In the genomic region with DNA sequence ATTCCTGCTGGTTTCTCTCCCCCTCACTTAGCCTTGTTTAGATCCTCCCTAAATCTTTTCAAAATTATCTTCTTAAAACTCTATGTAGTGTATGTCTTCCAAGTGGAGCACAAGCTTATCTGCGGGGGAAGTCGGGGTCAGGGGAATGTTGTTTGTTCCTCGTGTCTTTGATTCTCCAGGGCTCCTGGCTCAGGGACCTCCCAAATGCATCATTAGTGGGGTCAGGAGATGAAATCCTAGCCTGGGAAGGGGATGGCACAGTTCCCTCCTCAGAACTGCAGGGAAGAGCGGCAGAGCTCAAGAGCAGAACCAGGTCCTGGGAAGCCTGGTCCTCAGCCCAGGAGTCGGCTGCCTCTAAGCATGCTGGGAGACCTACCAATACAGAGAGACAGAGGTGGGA, we compare ENCODE assay signal across 14 mouse cellular contexts. TPM values are rescaled to one million over a fixed set of nuclear protein-coding genes. Genes with fewer than 3 reads are reported as not detected.
DNase-seq lines count a peak whose midpoint lies in the region; ATAC-seq and TF ChIP-seq lines count a peak whose summit lies in the region.
"Had no signal": no experiment of that assay in that cellular context is flagged by ENCODE, and none has a peak within 500 bp of the region (broad histone marks: within the 10 kb centered on the region; RNA-seq: fewer than 3 reads in every experiment).

No protein-coding gene starts in this region.

- no peaks in the 10 kb centered on the region for H3K36me3 ChIP-seq in kidney, adult 2 months (ENCODE audit: control insufficient read depth, insufficient read depth, low read length)
- no peaks in the 10 kb centered on the region for H3K36me3 ChIP-seq in heart, embryonic 10.5 days
- H3K36me3 ChIP-seq in kidney, postnatal 0 days (ENCODE audit: insufficient read depth, low read length): no peaks in the 10 kb centered on the region
- H3K36me3 ChIP-seq in forebrain, embryonic 13.5 days (ENCODE audit: poor library complexity, severe bottlenecking): no peaks in the 10 kb centered on the region
- H3K36me3 ChIP-seq: hindbrain, embryonic 15.5 days had no signal

- TF ChIP-seq POLR2A in kidney, adult 2 months (IDR thresholded peaks at IDR 0.05; ENCODE audit: low read depth, low read length): no peak

- WGBS in kidney, adult 2 months: 35% methylated on average over 5 of the region's 5 CpGs
- 49% methylated on average over 5 of the region's 5 CpGs for WGBS in heart, embryonic 10.5 days
- 42% methylated on average over 5 of the region's 5 CpGs for WGBS in kidney, postnatal 0 days
- 84% methylated on average over 5 of the region's 5 CpGs for WGBS in forebrain, embryonic 13.5 days

- no peaks in the 10 kb centered on the region for H3K9me3 ChIP-seq in heart, embryonic 10.5 days
- H3K9me3 ChIP-seq in kidney, postnatal 0 days (replicated peaks; ENCODE audit: low read length): no peaks in the 10 kb centered on the region
- H3K9me3 ChIP-seq in forebrain, embryonic 13.5 days (replicated peaks): no peaks in the 10 kb centered on the region
- H3K9me3 ChIP-seq: hindbrain, embryonic 15.5 days had no signal

- no peak for DNase-seq in kidney, adult 2 months
- DNase-seq in kidney, postnatal 10 days: no peak
- peak; percentile 58 for DNase-seq in adipocyte (ENCODE audit: low spot score)
- DNase-seq in heart, embryonic 10.5 days (ENCODE audit: low spot score): no peak
- no peak for DNase-seq in kidney, postnatal 0 days (ENCODE audit: low spot score)
- DNase-seq in Muller cell, postnatal 12 days (ENCODE audit: inconsistent ontology term): no peak
- no peak for DNase-seq in layer of hippocampus, postnatal 10 days (ENCODE audit: low spot score in 2 of 2)
- DNase-seq: cerebellum, adult 2 months; thymus, postnatal 4 days had no signal

- H3K27me3 ChIP-seq in kidney, adult 2 months (replicated peaks; ENCODE audit: control insufficient read depth, insufficient read depth, low read length): no peaks in the 10 kb centered on the region
- no peaks in the 10 kb centered on the region for H3K27me3 ChIP-seq in heart, embryonic 10.5 days (ENCODE audit: insufficient read depth, poor library complexity, severe bottlenecking)
- H3K27me3 ChIP-seq in kidney, postnatal 0 days (ENCODE audit: insufficient read depth, low read length): no peaks in the 10 kb centered on the region
- no peaks in the 10 kb centered on the region for H3K27me3 ChIP-seq in forebrain, embryonic 13.5 days
- H3K27me3 ChIP-seq: hindbrain, embryonic 15.5 days had no signal

- H3K27ac ChIP-seq in kidney, adult 2 months (ENCODE audit: insufficient read depth, low read depth, low read length): peak overlapping the region; percentile 91
- peak overlapping the region; percentile 73; the same call in 1 of the 2 replicates for H3K27ac ChIP-seq in heart, embryonic 10.5 days
- peak overlapping the region; percentile 75 for H3K27ac ChIP-seq in kidney, postnatal 0 days
- no peak overlapping the region for H3K27ac ChIP-seq in forebrain, embryonic 13.5 days
- H3K27ac ChIP-seq: hindbrain, embryonic 15.5 days had no signal

- H3K4me2 ChIP-seq in kidney, postnatal 0 days (ENCODE audit: low read length): no peak overlapping the region
- no peak overlapping the region for H3K4me2 ChIP-seq in forebrain, embryonic 13.5 days
- H3K4me2 ChIP-seq: hindbrain, embryonic 15.5 days had no signal

- ATAC-seq in kidney, postnatal 0 days (replicated peaks; ENCODE audit: low FRiP score, low read depth): no peak
- no peak for ATAC-seq in forebrain, embryonic 13.5 days
- ATAC-seq: CD4-positive, CD25-positive, alpha-beta regulatory T cell, adult 4 months; forebrain, embryonic 16.5 days had no signal

- peaks cover 28% of the 10 kb centered on the region for H3K4me1 ChIP-seq in kidney, adult 2 months (ENCODE audit: control insufficient read depth, insufficient read depth, low read length)
- H3K4me1 ChIP-seq in heart, embryonic 10.5 days: peaks cover 57% of the 10 kb centered on the region
- peaks cover 15% of the 10 kb centered on the region for H3K4me1 ChIP-seq in kidney, postnatal 0 days (replicated peaks; ENCODE audit: insufficient read depth, low read length)
- H3K4me1 ChIP-seq in forebrain, embryonic 13.5 days: no peaks in the 10 kb centered on the region

- no peak overlapping the region for H3K9ac ChIP-seq in kidney, postnatal 0 days (ENCODE audit: low read depth, low read length)
- no peak overlapping the region for H3K9ac ChIP-seq in forebrain, embryonic 13.5 days
- H3K9ac ChIP-seq: hindbrain, embryonic 15.5 days had no signal

- H3K4me3 ChIP-seq in kidney, adult 2 months (ENCODE audit: insufficient read depth, low read depth, low read length): peak overlapping the region; percentile 27
- H3K4me3 ChIP-seq in heart, embryonic 10.5 days: no peak overlapping the region
- H3K4me3 ChIP-seq in kidney, postnatal 0 days (replicated peaks; ENCODE audit: low read depth, low read length): no peak overlapping the region
- no peak overlapping the region for H3K4me3 ChIP-seq in forebrain, embryonic 13.5 days
- H3K4me3 ChIP-seq: hindbrain, embryonic 15.5 days had no signal

- TF ChIP-seq CTCF in kidney, adult 2 months (conservative IDR thresholded peaks at IDR 0.05; ENCODE audit: insufficient read depth, insufficient read length, low read depth, low read length): no peak
- no peak for TF ChIP-seq CTCF in kidney, postnatal 0 days (IDR thresholded peaks at IDR 0.05; ENCODE audit: low read depth)

RNA-seq across cellular contexts. Expression of a gene that starts 2.3 kb away (rescaled TPM):
- polyA plus RNA-seq in kidney, adult 2 months (2012; rRNA removed): 37.5 and 43.8 TPM in 2 replicates
- polyA plus RNA-seq in heart, embryonic 10.5 days (2016; fragmentation: Nextera tagmentation; extraction: Ambion mirVana): 1.4 and 1.8 TPM in 2 replicates
- 6.2 and 7.3 TPM in 2 replicates for polyA plus RNA-seq in kidney, postnatal 0 days (2015; fragmentation: Nextera tagmentation; extraction: Ambion mirVana)
- 1.4 and 1.7 TPM in 2 replicates for polyA plus RNA-seq in forebrain, embryonic 13.5 days (2015; fragmentation: Nextera tagmentation; extraction: Ambion mirVana)
- 1 to 10 TPM; 1.1 to 1.8 TPM for total RNA-seq in layer of hippocampus, postnatal 10 days (2021)

RNA-seq across cellular contexts. Expression of a gene that starts 12.6 kb away (rescaled TPM):
- 6.4 and 6.7 TPM in 2 replicates for polyA plus RNA-seq in kidney, adult 2 months (2012; rRNA removed)
- 13.7 and 16.5 TPM in 2 replicates for polyA plus RNA-seq in heart, embryonic 10.5 days (2016; fragmentation: Nextera tagmentation; extraction: Ambion mirVana)
- polyA plus RNA-seq in kidney, postnatal 0 days (2015; fragmentation: Nextera tagmentation; extraction: Ambion mirVana): 9.6 and 9.9 TPM in 2 replicates
- 12.1 and 14.6 TPM in 2 replicates for polyA plus RNA-seq in forebrain, embryonic 13.5 days (2015; fragmentation: Nextera tagmentation; extraction: Ambion mirVana)
- total RNA-seq in layer of hippocampus, postnatal 10 days (2021): 1 to 10 TPM; 5.4 TPM

RNA-seq across cellular contexts. Expression of a gene that starts 45.5 kb away (rescaled TPM):
- 56.0 and 60.5 TPM in 2 replicates for polyA plus RNA-seq in kidney, adult 2 months (2012; rRNA removed)
- 12.6 and 13.0 TPM in 2 replicates for polyA plus RNA-seq in heart, embryonic 10.5 days (2016; fragmentation: Nextera tagmentation; extraction: Ambion mirVana)
- polyA plus RNA-seq in kidney, postnatal 0 days (2015; fragmentation: Nextera tagmentation; extraction: Ambion mirVana): 10.2 and 10.6 TPM in 2 replicates
- polyA plus RNA-seq in forebrain, embryonic 13.5 days (2015; fragmentation: Nextera tagmentation; extraction: Ambion mirVana): 9.7 and 10.7 TPM in 2 replicates
- total RNA-seq in layer of hippocampus, postnatal 10 days (2021): 10 to 100 TPM; 32.6 to 34.9 TPM

RNA-seq across cellular contexts. Expression of a gene that starts 54.8 kb away (rescaled TPM):
- polyA plus RNA-seq in kidney, adult 2 months (2012; rRNA removed): not detected in 2 replicates
- not detected in 2 replicates for polyA plus RNA-seq in heart, embryonic 10.5 days (2016; fragmentation: Nextera tagmentation; extraction: Ambion mirVana)
- polyA plus RNA-seq in kidney, postnatal 0 days (2015; fragmentation: Nextera tagmentation; extraction: Ambion mirVana): not detected in 2 replicates
- polyA plus RNA-seq in forebrain, embryonic 13.5 days (2015; fragmentation: Nextera tagmentation; extraction: Ambion mirVana): not detected in 2 replicates
- total RNA-seq in layer of hippocampus, postnatal 10 days (2021): not detected
- total RNA-seq: left cerebral cortex, postnatal 14 days had no signal
- polyA plus RNA-seq: cerebellum, adult 2 months; forebrain, embryonic 16.5 days; hindbrain, embryonic 15.5 days had no signal
